Mouse (Mus musculus) spleen, adult 2 months (tissue): ENCODE measurements at regions not wholly inside any gene's neighbourhood (a gene's known extent, or its start where the extent isn't known, plus 50 kb on each side); places are given as distances from the start of the nearest gene placed in this dataset.

Experiments
- DNase-seq, 2 experiments: peaks; one replicate each; pipeline versions ENCODE4 v3.0.0 to v3.0.0-alpha.2; 2012 to 2021; ENCODE audit warnings: low spot score in 2 of 2, low read depth in 1 of 2
- H3K27ac ChIP-seq: fragments of 200-500 bp; 2 replicates; pipeline ENCODE4 v1.5.1; 2012; ENCODE audit warnings: low read length, inconsistent platforms; ENCODE audit not compliant: insufficient read depth
- H3K27me3 ChIP-seq: fragments of 200-500 bp; 2 replicates; pipeline ENCODE4 v1.6.1; 2012; ENCODE audit warnings: mild to moderate bottlenecking, moderate library complexity, low read length, inconsistent platforms; ENCODE audit not compliant: control insufficient read depth, insufficient read depth
- H3K36me3 ChIP-seq: fragments of 200-500 bp; 2 replicates; pipeline ENCODE4 v1.6.1; 2012; ENCODE audit warnings: mild to moderate bottlenecking, low read length, inconsistent platforms; ENCODE audit not compliant: control insufficient read depth, insufficient read depth
- H3K4me1 ChIP-seq: fragments of 200-500 bp; 2 replicates; pipeline ENCODE4 v1.6.1; 2011; ENCODE audit warnings: inconsistent platforms; ENCODE audit not compliant: control insufficient read depth, insufficient read depth, insufficient read length
- H3K4me3 ChIP-seq: fragments of 200-500 bp; 2 replicates; pipeline ENCODE4 v1.5.1; 2011; ENCODE audit warnings: mild to moderate bottlenecking, inconsistent platforms; ENCODE audit not compliant: insufficient read depth, insufficient read length; ENCODE audit errors: extremely low read depth
- CTCF ChIP-seq: fragments of 200-500 bp; IDR thresholded peaks from 2 replicates; pipeline ENCODE4 v1.5.1; 2011; ENCODE audit warnings: mild to moderate bottlenecking, inconsistent platforms; ENCODE audit not compliant: insufficient read depth, insufficient read length, insufficient replicate concordance; ENCODE audit errors: extremely low read depth
- POLR2A ChIP-seq: fragments of 200-500 bp; IDR thresholded peaks from 2 replicates; pipeline ENCODE4 v1.6.1; 2011; ENCODE audit warnings: low read depth, low read length, inconsistent platforms
- WGBS: fragments of 180-500 bp; shearing (Covaris S2); methylation state at CpG from one replicate; pipeline ENCODE4 v1.1.7; 2018; 5-methylcytosine and 5-hydroxymethylcytosine counted together

DNA sequence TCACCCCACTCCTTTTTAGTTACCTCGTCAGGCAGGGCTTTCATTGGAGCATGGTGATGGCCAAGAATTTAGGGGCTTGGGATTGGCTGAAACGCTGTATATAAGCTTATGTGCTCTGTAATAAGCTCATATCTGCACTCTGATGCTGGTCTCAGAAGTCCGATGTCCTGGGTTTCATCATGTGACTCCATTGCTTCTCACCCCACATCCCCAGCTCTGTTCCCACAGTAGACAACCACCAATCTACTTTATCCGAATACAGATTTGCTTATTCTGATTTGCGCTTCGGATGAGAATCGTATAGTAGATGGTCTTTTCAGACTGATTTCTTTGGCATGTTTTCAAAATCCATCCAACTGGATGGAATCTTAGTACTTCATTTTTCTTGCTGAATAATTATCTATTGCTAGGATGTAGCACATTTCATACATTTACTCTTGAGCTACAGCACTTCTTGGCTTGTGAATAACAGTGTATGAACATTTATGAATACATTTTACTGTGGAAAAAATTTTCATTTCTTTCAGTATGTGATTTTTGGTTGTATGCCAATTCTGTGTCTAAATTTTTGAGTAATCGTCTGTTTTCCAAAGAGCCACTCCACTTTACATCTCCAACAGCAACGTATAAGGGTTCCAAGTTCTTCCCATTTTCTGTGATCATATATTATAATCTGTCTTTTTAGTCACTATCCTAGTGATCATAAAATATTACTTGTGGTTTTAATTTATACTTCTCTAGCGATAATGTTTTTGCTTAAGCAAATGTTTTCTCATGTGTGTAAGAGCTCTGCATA is 185.7 kb downstream of the Hace1 start:
- no peaks in the 10 kb centered on the region for H3K36me3 ChIP-seq
- TF ChIP-seq CTCF (no peak), POLR2A (no peak)
- no peaks in the 10 kb centered on the region for H3K27me3 ChIP-seq
- no peaks in the 10 kb centered on the region for H3K4me1 ChIP-seq
- no peak overlapping the region for H3K4me3 ChIP-seq
- no peak overlapping the region for H3K27ac ChIP-seq
- DNase-seq: no peak
- 89% methylated on average over 10 of the region's 10 CpGs for WGBS

DNA sequence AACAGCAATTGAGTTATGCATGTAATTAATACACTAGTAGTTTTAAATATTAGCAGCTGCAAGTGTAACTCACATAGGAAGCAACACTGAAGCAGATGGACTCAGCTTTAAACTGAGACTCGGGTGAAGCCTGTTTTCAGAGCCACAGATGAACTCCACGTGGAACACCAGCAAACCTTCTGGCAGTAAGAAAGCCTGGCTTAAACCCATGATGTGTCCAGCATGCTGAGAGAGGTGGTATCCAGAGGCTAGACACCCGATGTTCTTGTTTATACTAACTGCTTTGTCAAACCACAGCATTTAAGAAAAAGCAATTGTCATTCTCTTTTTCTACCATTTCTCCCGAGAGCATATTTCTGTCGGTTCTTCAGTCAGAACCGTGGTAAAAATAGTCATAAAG is 202.1 kb downstream of the Hace1 start:
- Histone ChIP-seq H3K4me3 (no peak overlapping the region), H3K27me3 (no peaks in the 10 kb centered on the region), H3K36me3 (no peaks in the 10 kb centered on the region), H3K4me1 (no peaks in the 10 kb centered on the region; the same call in 1 of the 2 replicates), H3K27ac (no peak overlapping the region)
- 51% methylated on average over 6 of the region's 6 CpGs for WGBS
- DNase-seq: no peak
- TF ChIP-seq POLR2A (no peak), CTCF (no peak)

DNA sequence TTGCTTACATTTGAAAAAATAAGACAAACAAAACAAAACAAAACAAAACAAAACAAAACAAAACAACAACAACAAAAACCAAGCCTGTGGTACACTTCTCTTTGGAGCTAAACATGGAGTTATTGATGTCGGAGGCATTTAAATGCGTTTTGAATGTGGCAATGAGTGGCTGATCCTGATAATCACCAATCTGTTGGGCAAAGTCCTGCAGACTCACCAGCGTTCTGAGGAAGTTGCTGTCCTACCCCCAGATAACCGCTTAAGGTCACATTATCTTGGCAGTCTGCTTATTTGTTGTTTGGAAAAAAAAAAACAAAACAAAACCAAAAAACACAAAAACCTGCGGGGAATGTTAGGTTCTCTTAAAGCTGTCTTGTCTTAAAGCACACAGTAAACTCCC is 205.4 kb downstream of the Hace1 start:
- Histone ChIP-seq H3K27ac (no peak overlapping the region), H3K36me3 (no peaks in the 10 kb centered on the region), H3K27me3 (no peaks in the 10 kb centered on the region), H3K4me3 (no peak overlapping the region), H3K4me1 (no peaks in the 10 kb centered on the region)
- TF ChIP-seq POLR2A (no peak), CTCF (no peak)
- 52% methylated on average over 5 of the region's 5 CpGs for WGBS
- no peak for DNase-seq

DNA sequence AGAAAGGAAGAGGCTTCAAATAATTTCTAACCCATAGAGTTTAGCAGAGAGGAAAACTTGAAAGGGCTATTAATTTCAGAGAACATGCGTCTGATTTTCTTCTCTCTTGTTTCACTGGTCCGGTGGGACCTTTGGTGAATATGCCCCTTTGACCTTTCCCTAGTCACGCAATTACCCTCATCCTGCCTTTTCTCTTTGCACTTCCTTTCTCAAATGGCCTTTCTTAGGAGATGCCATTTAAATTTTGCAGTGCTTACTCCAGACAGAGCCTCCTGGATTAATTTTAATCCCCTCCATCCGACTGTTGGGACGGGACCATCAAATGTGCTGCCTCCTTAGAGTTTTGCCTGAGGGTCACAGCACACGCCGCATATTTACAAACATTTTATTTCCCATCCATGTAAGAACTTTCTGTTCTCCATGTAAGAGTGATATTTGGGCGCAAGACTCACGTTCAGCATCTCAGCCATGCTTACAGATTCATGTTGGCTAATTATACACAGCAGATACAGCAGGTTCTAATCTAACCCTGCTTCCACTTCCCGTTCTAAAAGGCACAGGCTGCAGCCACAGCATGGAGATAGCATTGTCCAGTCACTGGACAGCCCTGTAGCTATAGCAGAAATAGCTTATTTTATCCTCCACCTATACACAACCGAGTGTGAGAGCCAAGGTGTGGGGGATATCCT is 206.0 kb downstream of the Hace1 start:
- no peaks in the 10 kb centered on the region for H3K4me1 ChIP-seq
- TF ChIP-seq CTCF (no peak), POLR2A (no peak)
- H3K4me3 ChIP-seq: no peak overlapping the region
- H3K36me3 ChIP-seq: no peaks in the 10 kb centered on the region
- H3K27me3 ChIP-seq: no peaks in the 10 kb centered on the region
- WGBS: 66% methylated on average over 11 of the region's 11 CpGs
- H3K27ac ChIP-seq: no peak overlapping the region
- no peak for DNase-seq

DNA sequence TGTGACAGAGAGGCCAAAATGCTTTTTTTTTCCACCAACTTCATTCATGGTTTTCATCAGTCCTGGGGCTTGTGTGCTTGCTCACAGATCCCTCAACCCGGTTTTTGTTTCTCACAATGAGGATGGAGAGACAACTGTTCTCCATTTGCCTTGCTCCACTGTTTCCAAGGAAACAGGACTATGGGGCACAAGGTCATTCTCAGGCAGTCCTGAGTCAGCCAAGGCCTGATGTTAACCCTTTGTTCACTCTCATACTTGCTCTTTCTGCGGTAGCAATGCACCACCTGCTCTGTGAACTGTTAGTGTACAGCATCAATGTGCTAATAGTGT is 206.5 kb downstream of the Hace1 start:
- no peak overlapping the region for H3K4me3 ChIP-seq
- no peaks in the 10 kb centered on the region for H3K36me3 ChIP-seq
- TF ChIP-seq POLR2A (no peak), CTCF (no peak)
- WGBS: 57% methylated on average over 2 of the region's 2 CpGs
- no peaks in the 10 kb centered on the region for H3K4me1 ChIP-seq
- DNase-seq: no peak
- H3K27me3 ChIP-seq: no peaks in the 10 kb centered on the region
- H3K27ac ChIP-seq: no peak overlapping the region

DNA sequence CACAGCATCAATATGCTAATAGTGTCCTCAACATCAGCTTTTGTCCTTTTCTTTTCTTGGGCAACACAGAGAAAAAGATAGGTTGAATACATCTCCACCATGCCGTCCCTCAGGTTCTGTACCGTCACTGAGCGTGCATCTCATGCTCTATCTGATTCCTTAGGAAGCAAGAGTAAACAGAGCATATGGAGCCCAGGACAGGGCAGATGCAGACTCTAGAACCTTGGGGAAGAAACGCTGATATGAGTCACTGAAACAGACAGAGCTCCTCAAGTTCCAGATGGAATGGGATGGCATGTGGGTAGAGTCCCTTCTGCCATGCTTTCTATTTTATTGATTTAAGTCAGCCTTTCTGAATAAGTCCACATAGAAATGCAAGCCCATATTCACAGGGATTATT is 206.9 kb downstream of the Hace1 start:
- H3K27ac ChIP-seq: no peak overlapping the region
- no peaks in the 10 kb centered on the region for H3K4me1 ChIP-seq
- WGBS: 90% methylated on average over 4 of the region's 4 CpGs
- H3K4me3 ChIP-seq: no peak overlapping the region
- no peaks in the 10 kb centered on the region for H3K36me3 ChIP-seq
- no peaks in the 10 kb centered on the region for H3K27me3 ChIP-seq
- DNase-seq: no peak
- no peak for TF ChIP-seq CTCF
- TF ChIP-seq POLR2A: no peak

DNA sequence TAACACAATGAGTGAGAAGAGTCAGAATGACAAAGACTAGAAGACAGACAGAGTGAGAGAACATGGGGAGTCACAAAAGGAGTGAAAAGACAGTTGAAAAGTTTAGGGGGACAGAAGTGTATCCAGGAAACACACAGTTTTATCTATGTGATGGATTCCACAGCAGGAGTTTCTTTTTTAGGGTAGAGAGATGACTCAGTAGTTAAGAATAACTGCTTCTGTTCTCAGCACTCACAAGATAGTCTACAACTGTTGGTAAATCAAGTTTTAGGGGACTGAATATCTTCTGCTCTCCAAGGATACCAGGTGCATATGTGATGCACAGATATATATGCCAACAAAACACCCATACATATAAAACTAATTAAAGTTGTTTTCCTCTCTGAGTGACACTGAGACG is 210.7 kb downstream of the Hace1 start:
- no peak for TF ChIP-seq POLR2A
- no peak overlapping the region for H3K4me3 ChIP-seq
- no peaks in the 10 kb centered on the region for H3K27me3 ChIP-seq
- no peak for DNase-seq
- no peaks in the 10 kb centered on the region for H3K4me1 ChIP-seq
- no peak overlapping the region for H3K27ac ChIP-seq
- H3K36me3 ChIP-seq: no peaks in the 10 kb centered on the region
- WGBS: 76% methylated on average over 1 of the region's 1 CpGs
